Mouse (Mus musculus) stomach, postnatal 0 days (tissue): ENCODE data around the gene Pdzd2.

Experiments used
- CTCF ChIP-seq: IDR thresholded peaks from 2 replicates; pipeline ENCODE4 v1.5.1; 2016; ENCODE audit warnings: antibody characterized with exemption, low read depth, mild to moderate bottlenecking, moderate library complexity
- EP300 ChIP-seq: optimal IDR thresholded peaks from 2 replicates; pipeline ENCODE3; 2016; ENCODE audit warnings: antibody characterized with exemption

- TF ChIP-seq CTCF (no peak), EP300 (no peak)
Observed at GRCm38 (mm10) chr15:12612944-12613675, 126.6 kb downstream of the Pdzd2 start.
